Mouse (Mus musculus): ENCODE data around the gene Per3.
A peak's percentile ranks its signal among the peaks of the same experiment; 100 is the strongest.

The Per3 gene

GRCm38 (mm10) chr4:151044037-151044943, at the start of gene Per3:
Gene Per3 (minus strand): TSS chr4:151044665.
- DNase-seq (ENCODE audit: low spot score in 2 of 2): peak; percentile 94 to 96

- no peak for DNase-seq (ENCODE audit: low spot score in 2 of 2)
Measured at GRCm38 (mm10) chr4:151089270-151089669, 44.8 kb upstream of the Per3 start, which contains the start of gene Gm13090. Gene Gm13090 (plus strand): TSS chr4:151089570.

GRCm38 (mm10) chr4:151088819-151089218, 44.4 kb upstream of the Per3 start:
- DNase-seq (ENCODE audit: low spot score in 2 of 2): peak in 1 of 2 experiments; percentile 39

GRCm38 (mm10) chr4:151087358-151087757, 42.9 kb upstream of the Per3 start:
- no peak for DNase-seq (ENCODE audit: low spot score in 2 of 2)

- DNase-seq (ENCODE audit: low spot score in 2 of 2): no peak
Measured at GRCm38 (mm10) chr4:151083027-151083426, 38.6 kb upstream of the Per3 start.

GRCm38 (mm10) chr4:151081977-151082376, 37.5 kb upstream of the Per3 start:
- no peak for DNase-seq (ENCODE audit: low spot score in 2 of 2)

GRCm38 (mm10) chr4:151081355-151081754, 36.9 kb upstream of the Per3 start:
- DNase-seq (ENCODE audit: low spot score in 2 of 2): no peak

- DNase-seq (ENCODE audit: low spot score in 2 of 2): no peak
Measured at GRCm38 (mm10) chr4:151074817-151075216, 30.4 kb upstream of the Per3 start.

- peak; percentile 48 to 87 for DNase-seq (ENCODE audit: low spot score in 2 of 2)
Measured at GRCm38 (mm10) chr4:151073108-151073744, 28.8 kb upstream of the Per3 start.

- no peak for DNase-seq (ENCODE audit: low spot score in 2 of 2)
Measured at GRCm38 (mm10) chr4:151070962-151071361, 26.5 kb upstream of the Per3 start.

GRCm38 (mm10) chr4:151068751-151069150, 24.3 kb upstream of the Per3 start:
- DNase-seq (ENCODE audit: low spot score in 2 of 2): no peak

GRCm38 (mm10) chr4:151059566-151059965, 15.1 kb upstream of the Per3 start:
- no peak for DNase-seq (ENCODE audit: low spot score in 2 of 2)

- DNase-seq (ENCODE audit: low spot score in 2 of 2): no peak
Measured at GRCm38 (mm10) chr4:151058634-151059033, 14.2 kb upstream of the Per3 start.

GRCm38 (mm10) chr4:151057347-151058321, 13.2 kb upstream of the Per3 start, which contains the start of gene Vamp3:
Gene Vamp3 (minus strand): TSS chr4:151057963.
- peak; percentile 99 for DNase-seq (ENCODE audit: low spot score in 2 of 2)

- no peak for DNase-seq (ENCODE audit: low spot score in 2 of 2)
Measured at GRCm38 (mm10) chr4:151051162-151051561, 6.7 kb upstream of the Per3 start.

- no peak for DNase-seq (ENCODE audit: low spot score in 2 of 2)
Measured at GRCm38 (mm10) chr4:151046524-151046923, 2.1 kb upstream of the Per3 start.

- DNase-seq (ENCODE audit: low spot score in 2 of 2): no peak
Measured at GRCm38 (mm10) chr4:151044944-151045570, 592 bp upstream of the Per3 start.

GRCm38 (mm10) chr4:151043281-151043680, 1.2 kb downstream of the Per3 start:
- DNase-seq (ENCODE audit: low spot score in 2 of 2): no peak

- DNase-seq (ENCODE audit: low spot score in 2 of 2): no peak
Measured at GRCm38 (mm10) chr4:151041506-151041905, 3.0 kb downstream of the Per3 start.

GRCm38 (mm10) chr4:151037800-151038199, 6.7 kb downstream of the Per3 start:
- no peak for DNase-seq (ENCODE audit: low spot score in 2 of 2)

GRCm38 (mm10) chr4:151036521-151036920, 7.9 kb downstream of the Per3 start:
- no peak for DNase-seq (ENCODE audit: low spot score in 2 of 2)

All from cerebellum, postnatal 4 days (tissue).